Mouse (Mus musculus) thymus, postnatal 36 days (tissue): ENCODE measurements around the gene Elovl6.

ENCODE experiments used
- DNase-seq, 2 experiments: peaks; one replicate each; pipeline ENCODE4 v3.0.0; 2022; ENCODE audit warnings: mixed read lengths in 2 of 2

Gene Elovl6

GRCm38 (mm10) chr3:129532180-129532864 lies at the start of gene Elovl6:
Gene Elovl6, plus strand, starts transcription at chr3:129532355.
- DNase-seq, result peak; percentile 51 to 62

GRCm38 (mm10) chr3:129488774-129489173 lies 43.4 kb upstream of the Elovl6 start:
- no peak for DNase-seq

- DNase-seq, result peak; percentile 67 to 73
Measured at GRCm38 (mm10) chr3:129494123-129494522, 38.0 kb upstream of the Elovl6 start.

GRCm38 (mm10) chr3:129494731-129495130 lies 37.4 kb upstream of the Elovl6 start:
- no peak for DNase-seq

- DNase-seq, result no peak
Measured at GRCm38 (mm10) chr3:129503781-129504180, 28.4 kb upstream of the Elovl6 start.

- no peak for DNase-seq
Measured at GRCm38 (mm10) chr3:129504928-129505327, 27.2 kb upstream of the Elovl6 start.

GRCm38 (mm10) chr3:129507736-129508135 lies 24.4 kb upstream of the Elovl6 start:
- DNase-seq, result no peak

- no peak for DNase-seq
Measured at GRCm38 (mm10) chr3:129508571-129508970, 23.6 kb upstream of the Elovl6 start.

- no peak for DNase-seq
Measured at GRCm38 (mm10) chr3:129509725-129510124, 22.4 kb upstream of the Elovl6 start.

- DNase-seq, result no peak
Measured at GRCm38 (mm10) chr3:129515863-129516436, 16.2 kb upstream of the Elovl6 start.

- DNase-seq, result peak; percentile 52 to 61
Measured at GRCm38 (mm10) chr3:129520499-129520898, 11.7 kb upstream of the Elovl6 start.

- DNase-seq, result no peak
Measured at GRCm38 (mm10) chr3:129523456-129524143, 8.6 kb upstream of the Elovl6 start.

GRCm38 (mm10) chr3:129527046-129527445 lies 5.1 kb upstream of the Elovl6 start:
- DNase-seq, result no peak

GRCm38 (mm10) chr3:129529311-129529710 lies 2.8 kb upstream of the Elovl6 start:
- no peak for DNase-seq

GRCm38 (mm10) chr3:129530461-129530860 lies 1.7 kb upstream of the Elovl6 start:
- no peak for DNase-seq

GRCm38 (mm10) chr3:129532865-129533742 lies 949 bp downstream of the Elovl6 start:
- DNase-seq, result peak; percentile 45

GRCm38 (mm10) chr3:129533743-129534530 lies 1.8 kb downstream of the Elovl6 start:
- DNase-seq, result peak; percentile 83 to 86

GRCm38 (mm10) chr3:129535444-129535843 lies 3.3 kb downstream of the Elovl6 start:
- no peak for DNase-seq

- peak; percentile 70 to 85 for DNase-seq
Measured at GRCm38 (mm10) chr3:129536109-129536508, 4.0 kb downstream of the Elovl6 start.

GRCm38 (mm10) chr3:129537954-129538353 lies 5.8 kb downstream of the Elovl6 start:
- DNase-seq, result no peak

- DNase-seq, result no peak
Measured at GRCm38 (mm10) chr3:129540882-129541281, 8.7 kb downstream of the Elovl6 start.

- DNase-seq, result no peak
Measured at GRCm38 (mm10) chr3:129541456-129541855, 9.3 kb downstream of the Elovl6 start.
